Mouse (Mus musculus): ENCODE results near the gene Rab3d. TPM values are rescaled to one million over a fixed set of nuclear protein-coding genes. Genes with fewer than 3 reads are reported as not detected.
A peak's percentile ranks its signal among the peaks of the same experiment; 100 is the strongest.

Gene Rab3d
- total and polyA plus RNA-seq, 3 experiments: 22.9 to 44.2 TPM; not detected in 1

- TF ChIP-seq TAL1 (IDR thresholded peaks at IDR 0.05; ENCODE audit: low read length) (no peak), POLR2AphosphoS2 (IDR thresholded peaks at IDR 0.05; ENCODE audit: low read length) (peak; percentile 92), EP300 (IDR thresholded peaks at IDR 0.05; ENCODE audit: low read depth in 1 of 2, low read length in 2 of 2) (peak in 1 of 2 experiments; percentile 38; a peak in 3 of 4 replicates)
These were observed 9.3 kb upstream of the Rab3d start, which contains the start of the genes Ccdc159 and Tmem205 (continued) for GRCm38 (mm10) chr9:21927208-21927753.

GRCm38 (mm10) chr9:21926784-21927183 lies 8.8 kb upstream of the Rab3d start:
- H3K27ac ChIP-seq (ENCODE audit: control insufficient read depth, low read depth, low read length): peak overlapping the region; percentile 36
- peak; percentile 92; the same call in 1 of the 2 replicates for TF ChIP-seq MYC (IDR thresholded peaks at IDR 0.05; ENCODE audit: low read depth, low read length)
- TF ChIP-seq RCOR1 (IDR thresholded peaks at IDR 0.05; ENCODE audit: low read depth, low read length): peak; percentile 36; the same call in 1 of the 2 replicates
- no peak for TF ChIP-seq POLR2A (IDR thresholded peaks at IDR 0.05; ENCODE audit: control insufficient read depth in 1 of 2, insufficient read depth in 1 of 2, low read depth in 1 of 2, low read length in 2 of 2, poor library complexity in 1 of 2)
- no peak for TF ChIP-seq SMC3 (IDR thresholded peaks at IDR 0.05; ENCODE audit: low read depth, low read length)
- TF ChIP-seq RAD21 (IDR thresholded peaks at IDR 0.05; ENCODE audit: low read depth, low read length): no peak
- peak; percentile 81; the same call in 1 of the 2 replicates for TF ChIP-seq MXI1 (IDR thresholded peaks at IDR 0.05; ENCODE audit: low read depth, low read length)
- TF ChIP-seq MAX (IDR thresholded peaks at IDR 0.05; ENCODE audit: low read length): peak; percentile 82
- peak; percentile 99 for TF ChIP-seq BHLHE40 (IDR thresholded peaks at IDR 0.05; ENCODE audit: borderline replicate concordance, low read depth, low read length)
- peak; percentile 46; the same call in 1 of the 2 replicates for TF ChIP-seq USF1 (IDR thresholded peaks at IDR 0.05; ENCODE audit: low read depth, low read length)
- TF ChIP-seq KAT2A (conservative IDR thresholded peaks at IDR 0.05; ENCODE audit: low read depth, low read length): no peak
- TF ChIP-seq ETS1 (IDR thresholded peaks at IDR 0.05; ENCODE audit: low read depth, low read length): peak; percentile 69; the same call in 1 of the 2 replicates
- no peak; the same call in 1 of the 2 replicates for TF ChIP-seq SIN3A (IDR thresholded peaks at IDR 0.05; ENCODE audit: low read length)
- TF ChIP-seq MAFK (IDR thresholded peaks at IDR 0.05; ENCODE audit: borderline replicate concordance, low read depth, low read length): no peak
- H3K27me3 ChIP-seq (ENCODE audit: control insufficient read depth in 1 of 2, insufficient read depth in 2 of 2, low read length in 2 of 2): no peaks in the 10 kb centered on the region
- H3K4me1 ChIP-seq (ENCODE audit: control insufficient read depth in 1 of 2, insufficient read depth in 2 of 2, low read length in 2 of 2): peaks cover 21 to 39% of the 10 kb centered on the region in 2 experiments
- H3K36me3 ChIP-seq (ENCODE audit: control insufficient read depth in 1 of 2, insufficient read depth in 2 of 2, low read length in 2 of 2): peaks cover 2 to 33% of the 10 kb centered on the region in 2 experiments
- peak; percentile 86 for DNase-seq (ENCODE audit: low read depth, low spot score)
- peak overlapping the region; percentile 50 to 82 for H3K4me3 ChIP-seq (ENCODE audit: control insufficient read depth in 1 of 2, insufficient read depth in 1 of 2, low read depth in 2 of 2, low read length in 2 of 2)
- peaks cover 8% of the 10 kb centered on the region for H3K79me2 ChIP-seq (ENCODE audit: control insufficient read depth, insufficient read depth, low read length, poor library complexity)
- H3K9ac ChIP-seq (ENCODE audit: control insufficient read depth, low read depth, low read length, poor library complexity, severe bottlenecking): peak overlapping the region; percentile 64
- no peaks in the 10 kb centered on the region for H3K9me3 ChIP-seq (replicated peaks; ENCODE audit: insufficient read depth, low read length)

GRCm38 (mm10) chr9:21926155-21926554 lies 8.2 kb upstream of the Rab3d start:
- H3K36me3 ChIP-seq (ENCODE audit: control insufficient read depth in 1 of 2, insufficient read depth in 2 of 2, low read length in 2 of 2): peaks cover 2 to 28% of the 10 kb centered on the region in 2 experiments
- no peak for DNase-seq (ENCODE audit: low read depth, low spot score)
- H3K9me3 ChIP-seq (replicated peaks; ENCODE audit: insufficient read depth, low read length): no peaks in the 10 kb centered on the region
- peaks cover 8% of the 10 kb centered on the region for H3K79me2 ChIP-seq (ENCODE audit: control insufficient read depth, insufficient read depth, low read length, poor library complexity)
- no peak overlapping the region for H3K27ac ChIP-seq (ENCODE audit: control insufficient read depth, low read depth, low read length)
- peaks cover 17 to 34% of the 10 kb centered on the region in 2 experiments for H3K4me1 ChIP-seq (ENCODE audit: control insufficient read depth in 1 of 2, insufficient read depth in 2 of 2, low read length in 2 of 2)
- no peak for TF ChIP-seq CTCF (IDR thresholded peaks at IDR 0.05 in 2 of 3, conservative IDR thresholded peaks at IDR 0.05 in 1 of 3; ENCODE audit: control insufficient read depth in 1 of 3, insufficient read depth in 1 of 3, low read depth in 2 of 3, low read length in 3 of 3, poor library complexity in 1 of 3, severe bottlenecking in 1 of 3)
- TF ChIP-seq UBTF (IDR thresholded peaks at IDR 0.05; ENCODE audit: borderline replicate concordance, insufficient read depth, low read depth, low read length): no peak
- no peak for TF ChIP-seq MAZ (IDR thresholded peaks at IDR 0.05; ENCODE audit: low read depth, low read length)
- TF ChIP-seq MYB (IDR thresholded peaks at IDR 0.05; ENCODE audit: low read depth, low read length): no peak
- TF ChIP-seq MYC (IDR thresholded peaks at IDR 0.05; ENCODE audit: low read depth, low read length): no peak
- no peak for TF ChIP-seq SIN3A (IDR thresholded peaks at IDR 0.05; ENCODE audit: low read length)
- no peak for TF ChIP-seq ZKSCAN1 (IDR thresholded peaks at IDR 0.05; ENCODE audit: low read depth, low read length)
- no peak for TF ChIP-seq KAT2A (conservative IDR thresholded peaks at IDR 0.05; ENCODE audit: low read depth, low read length)
- no peak for TF ChIP-seq CHD2 (IDR thresholded peaks at IDR 0.05; ENCODE audit: low read length)
- no peak for TF ChIP-seq JUND (IDR thresholded peaks at IDR 0.05; ENCODE audit: low read depth, low read length)
- TF ChIP-seq USF2 (IDR thresholded peaks at IDR 0.05; ENCODE audit: borderline replicate concordance in 1 of 2, insufficient read depth in 1 of 2, low read depth in 1 of 2, low read length in 2 of 2): no peak
- no peak for TF ChIP-seq TCF12 (IDR thresholded peaks at IDR 0.05; ENCODE audit: low read depth, low read length)
- H3K4me3 ChIP-seq (ENCODE audit: control insufficient read depth in 1 of 2, insufficient read depth in 1 of 2, low read depth in 2 of 2, low read length in 2 of 2): peak overlapping the region; percentile 50 to 82; a peak in 3 of 4 replicates
- peak overlapping the region; percentile 64 for H3K9ac ChIP-seq (ENCODE audit: control insufficient read depth, low read depth, low read length, poor library complexity, severe bottlenecking)
- H3K27me3 ChIP-seq (ENCODE audit: control insufficient read depth in 1 of 2, insufficient read depth in 2 of 2, low read length in 2 of 2): no peaks in the 10 kb centered on the region
